ENCODE assay signal across 9 mouse cellular contexts in genomic region chr3:103374028-103374427, GRCm38 (mm10).
DNase-seq lines count a peak whose midpoint lies in the region; ATAC-seq and TF ChIP-seq lines count a peak whose summit lies in the region.
"Had no signal": no experiment of that assay in that cellular context is flagged by ENCODE, and none has a peak within 500 bp of the region (broad histone marks: within the 10 kb centered on the region; RNA-seq: fewer than 3 reads in every experiment).

No protein-coding gene starts in this region.

- intact Hi-C loops in left cerebral cortex, postnatal 14 days (cut with DNase I) = no loop called here

- no peak overlapping the region for H3K4me2 ChIP-seq in midbrain, embryonic 14.5 days (ENCODE audit: low read length)

- 30% methylated on average over 8 of the region's 8 CpGs for WGBS in cerebellum, adult 2 months
- WGBS in midbrain, embryonic 14.5 days = 33% methylated on average over 8 of the region's 8 CpGs

- no peak for TF ChIP-seq POLR2A in cerebellum, adult 2 months (IDR thresholded peaks at IDR 0.05; ENCODE audit: borderline replicate concordance, insufficient read depth, low read length)

- H3K4me3 ChIP-seq in cerebellum, adult 2 months (replicated peaks; ENCODE audit: insufficient read depth, low read depth, low read length) = no peak overlapping the region
- H3K4me3 ChIP-seq in midbrain, embryonic 14.5 days (replicated peaks; ENCODE audit: low read depth, low read length) = no peak overlapping the region
- H3K4me3 ChIP-seq: erythroblast, embryonic 14.5 days had no signal

- no peaks in the 10 kb centered on the region for H3K36me3 ChIP-seq in midbrain, embryonic 14.5 days (ENCODE audit: control insufficient read depth, insufficient read depth, low read length)

- no peaks in the 10 kb centered on the region for H3K4me1 ChIP-seq in cerebellum, adult 2 months (ENCODE audit: control insufficient read depth, insufficient read depth, low read length)
- H3K4me1 ChIP-seq in midbrain, embryonic 14.5 days (ENCODE audit: control insufficient read depth, insufficient read depth, low read length) = no peaks in the 10 kb centered on the region

- no peaks in the 10 kb centered on the region for H3K9me3 ChIP-seq in midbrain, embryonic 14.5 days (ENCODE audit: control insufficient read depth, low read length)

- no peak overlapping the region for H3K27ac ChIP-seq in cerebellum, adult 2 months (ENCODE audit: insufficient read depth, low read length)
- no peak overlapping the region for H3K27ac ChIP-seq in midbrain, embryonic 14.5 days (replicated peaks; ENCODE audit: low read depth, low read length)

- H3K27me3 ChIP-seq in cerebellum, adult 2 months (ENCODE audit: control insufficient read depth, insufficient read depth, low read length) = no peaks in the 10 kb centered on the region
- H3K27me3 ChIP-seq in midbrain, embryonic 14.5 days (ENCODE audit: control insufficient read depth, insufficient read depth, low read length) = no peaks in the 10 kb centered on the region

- H3K9ac ChIP-seq in midbrain, embryonic 14.5 days (replicated peaks; ENCODE audit: low read length) = no peak overlapping the region

- no peak for ATAC-seq in midbrain, embryonic 14.5 days (ENCODE audit: low FRiP score, low TSS enrichment)

- peak; percentile 63 for TF ChIP-seq CTCF in cerebellum, adult 2 months (IDR thresholded peaks at IDR 0.05; ENCODE audit: borderline replicate concordance, insufficient read depth, low read depth, low read length)

- peak; percentile 63 for DNase-seq in layer of hippocampus, adult 11-12 months (ENCODE audit: low spot score)
- no peak for DNase-seq in layer of hippocampus, adult 9-10 months (ENCODE audit: low spot score)
- peak; percentile 12 for DNase-seq in Muller cell, postnatal 12 days (ENCODE audit: inconsistent ontology term)
- peak; percentile 26 to 59 for DNase-seq in cerebellum, adult 2 months
- peak; percentile 57 to 59 for DNase-seq in frontal cortex, postnatal 36 days (ENCODE audit: low spot score in 2 of 2)
- peak; percentile 55 to 66 for DNase-seq in left cerebral cortex, postnatal 14 days (ENCODE audit: low spot score in 2 of 2)
- peak; percentile 68 for DNase-seq in midbrain, embryonic 14.5 days
- peak; percentile 16 for DNase-seq in telencephalon, adult 2 months (ENCODE audit: low read depth, low spot score)
